ENCODE assay signal across 8 mouse cellular contexts in the genomic region with DNA sequence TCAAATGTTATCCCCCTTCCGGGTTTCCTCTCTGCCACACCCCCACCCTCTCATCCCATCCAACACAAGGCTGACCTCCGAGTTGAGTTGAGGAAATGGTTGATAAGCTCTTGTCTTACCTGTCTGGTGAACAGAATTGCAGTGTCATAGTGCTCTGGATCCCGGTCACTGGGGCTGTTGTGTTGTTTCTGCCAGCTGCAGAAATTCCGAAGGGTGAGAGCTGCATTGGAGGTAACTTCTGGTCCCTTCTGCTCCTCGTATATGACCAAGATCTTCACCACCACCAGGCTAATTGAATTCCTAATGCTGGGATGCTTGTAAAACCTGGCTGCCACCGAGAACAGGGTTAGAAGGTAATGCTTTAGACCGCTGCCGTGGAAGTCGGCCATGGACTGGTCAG. TPM values are rescaled to one million over a fixed set of nuclear protein-coding genes. Genes with fewer than 3 reads are reported as not detected.
DNase-seq lines count a peak whose midpoint lies in the region; ATAC-seq and TF ChIP-seq lines count a peak whose summit lies in the region.

No protein-coding gene starts in this region.

- H3K36me3 ChIP-seq in heart, embryonic 13.5 days, result peaks cover 53% of the 10 kb centered on the region
- H3K36me3 ChIP-seq in embryonic facial prominence, embryonic 11.5 days (replicated peaks; ENCODE audit: control insufficient read depth, insufficient read depth, low read depth, low read length), result no peaks in the 10 kb centered on the region; the same call in 1 of the 2 replicates
- H3K36me3 ChIP-seq in hindbrain, postnatal 0 days (ENCODE audit: insufficient read depth, low read length), result peaks cover 23% of the 10 kb centered on the region
- H3K36me3 ChIP-seq in midbrain, embryonic 14.5 days (ENCODE audit: control insufficient read depth, insufficient read depth, low read length), result no peaks in the 10 kb centered on the region

- no peaks in the 10 kb centered on the region for H3K27me3 ChIP-seq in heart, embryonic 13.5 days (replicated peaks)
- H3K27me3 ChIP-seq in embryonic facial prominence, embryonic 11.5 days (ENCODE audit: control insufficient read depth, insufficient read depth, low read length), result no peaks in the 10 kb centered on the region
- no peaks in the 10 kb centered on the region for H3K27me3 ChIP-seq in hindbrain, postnatal 0 days (ENCODE audit: insufficient read depth, low read length)
- H3K27me3 ChIP-seq in midbrain, embryonic 14.5 days (ENCODE audit: control insufficient read depth, insufficient read depth, low read length), result peaks cover 11% of the 10 kb centered on the region

- no peak for ATAC-seq in heart, embryonic 13.5 days (ENCODE audit: extremely low read depth, insufficient number of reproducible peaks, low FRiP score, low TSS enrichment)
- ATAC-seq in embryonic facial prominence, embryonic 11.5 days (replicated peaks; ENCODE audit: insufficient number of reproducible peaks, low FRiP score, low TSS enrichment, low read depth), result no peak
- no peak for ATAC-seq in hindbrain, postnatal 0 days
- no peak for ATAC-seq in midbrain, embryonic 14.5 days (ENCODE audit: low FRiP score, low TSS enrichment)

- peaks cover 41% of the 10 kb centered on the region for H3K4me1 ChIP-seq in heart, embryonic 13.5 days
- H3K4me1 ChIP-seq in embryonic facial prominence, embryonic 11.5 days (ENCODE audit: control insufficient read depth, insufficient read depth, low read length), result no peaks in the 10 kb centered on the region
- 0 out of 2 replicates have a peak, but pooled peaks cover 8% of the 10 kb centered on the region for H3K4me1 ChIP-seq in hindbrain, postnatal 0 days (ENCODE audit: insufficient read depth, low read length)
- H3K4me1 ChIP-seq in midbrain, embryonic 14.5 days (ENCODE audit: control insufficient read depth, insufficient read depth, low read length), result peaks cover 6% of the 10 kb centered on the region; the same call in 1 of the 2 replicates

- H3K9me3 ChIP-seq in heart, embryonic 13.5 days, result no peaks in the 10 kb centered on the region
- H3K9me3 ChIP-seq in embryonic facial prominence, embryonic 11.5 days (replicated peaks; ENCODE audit: control insufficient read depth, low read length), result no peaks in the 10 kb centered on the region
- H3K9me3 ChIP-seq in hindbrain, postnatal 0 days (ENCODE audit: low read length), result no peaks in the 10 kb centered on the region
- H3K9me3 ChIP-seq in midbrain, embryonic 14.5 days (ENCODE audit: control insufficient read depth, low read length), result no peaks in the 10 kb centered on the region

- peak overlapping the region; percentile 78 for H3K9ac ChIP-seq in heart, embryonic 13.5 days
- H3K9ac ChIP-seq in embryonic facial prominence, embryonic 11.5 days (replicated peaks; ENCODE audit: low read length), result no peak overlapping the region
- no peak overlapping the region for H3K9ac ChIP-seq in hindbrain, postnatal 0 days (replicated peaks; ENCODE audit: low read length)
- no peak overlapping the region for H3K9ac ChIP-seq in midbrain, embryonic 14.5 days (replicated peaks; ENCODE audit: low read length)

- peak overlapping the region; percentile 88 for H3K4me3 ChIP-seq in heart, embryonic 13.5 days
- peak overlapping the region; percentile 80 for H3K4me3 ChIP-seq in embryonic facial prominence, embryonic 11.5 days (ENCODE audit: low read depth, low read length)
- H3K4me3 ChIP-seq in hindbrain, postnatal 0 days (ENCODE audit: low read length), result peak overlapping the region; percentile 76
- no peak overlapping the region for H3K4me3 ChIP-seq in midbrain, embryonic 14.5 days (replicated peaks; ENCODE audit: low read depth, low read length)

- no peak for TF ChIP-seq CTCF in hindbrain, postnatal 0 days (IDR thresholded peaks at IDR 0.05; ENCODE audit: low read depth)

- H3K4me2 ChIP-seq in heart, embryonic 13.5 days, result peak overlapping the region; percentile 87
- peak overlapping the region; percentile 21 for H3K4me2 ChIP-seq in embryonic facial prominence, embryonic 11.5 days (ENCODE audit: low read depth, low read length)
- peak overlapping the region; percentile 100 for H3K4me2 ChIP-seq in hindbrain, postnatal 0 days (ENCODE audit: low read depth, low read length)
- H3K4me2 ChIP-seq in midbrain, embryonic 14.5 days (ENCODE audit: low read length), result peak overlapping the region; percentile 100; the same call in 1 of the 2 replicates

- no peak overlapping the region for H3K27ac ChIP-seq in heart, embryonic 13.5 days (replicated peaks)
- no peak overlapping the region for H3K27ac ChIP-seq in embryonic facial prominence, embryonic 11.5 days (replicated peaks; ENCODE audit: low read depth, low read length)
- no peak overlapping the region for H3K27ac ChIP-seq in hindbrain, postnatal 0 days
- H3K27ac ChIP-seq in midbrain, embryonic 14.5 days (replicated peaks; ENCODE audit: low read depth, low read length), result no peak overlapping the region

- no peak for DNase-seq in heart, adult 18-20 months
- no peak for DNase-seq in embryonic facial prominence, embryonic 11.5 days (ENCODE audit: low spot score)
- no peak for DNase-seq in hindbrain, postnatal 0 days (ENCODE audit: low spot score)
- DNase-seq in midbrain, embryonic 14.5 days, result no peak
- no peak for DNase-seq in natural killer cell, adult 2 months (ENCODE audit: low spot score in 2 of 2)
- no peak for DNase-seq in thymus, postnatal 14 days
- DNase-seq in spleen, postnatal 10 days (ENCODE audit: low spot score in 2 of 2), result no peak

- 45% methylated on average over 9 of the region's 9 CpGs for WGBS in heart, embryonic 13.5 days
- 69% methylated on average over 9 of the region's 9 CpGs for WGBS in embryonic facial prominence, embryonic 11.5 days
- WGBS in hindbrain, postnatal 0 days, result 71% methylated on average over 9 of the region's 9 CpGs
- 81% methylated on average over 9 of the region's 9 CpGs for WGBS in midbrain, embryonic 14.5 days

RNA-seq across cellular contexts. Expression of a gene that starts 2.9 kb away (rescaled TPM):
- 52.0 and 53.6 TPM in 2 replicates for polyA plus RNA-seq in heart, embryonic 13.5 days (2015; fragmentation: Nextera tagmentation; extraction: Ambion mirVana)
- total RNA-seq in heart, adult 18-20 months (2021), result 10 to 100 TPM; 25.9 to 37.0 TPM
- 25.1 and 29.3 TPM in 2 replicates for polyA plus RNA-seq in embryonic facial prominence, embryonic 11.5 days (2014; fragmentation: Nextera tagmentation; extraction: Ambion mirVana)
- total RNA-seq in hindbrain, postnatal 0 days (2014; rRNA removed), result 20.7 and 38.0 TPM in 2 replicates
- polyA plus RNA-seq in hindbrain, postnatal 0 days (2015; fragmentation: Nextera tagmentation; extraction: Ambion mirVana), result 9.8 and 10.3 TPM in 2 replicates
- polyA plus RNA-seq in midbrain, embryonic 14.5 days (2014; fragmentation: Nextera tagmentation; extraction: Ambion mirVana), result 2.1 and 4.2 TPM in 2 replicates

Comparison
In these comparisons a context has a peak if more than half of its experiments do, and no peak if none do; other contexts are left out.
1. H3K4me2 ChIP-seq: peak in every context shown above with its lines; median percentile 100 in hindbrain, postnatal 0 days; 100 in midbrain, embryonic 14.5 days; 87 in heart, embryonic 13.5 days; 21 in embryonic facial prominence, embryonic 11.5 days.